Mouse (Mus musculus) liver, embryonic 12.5 days (tissue): ENCODE data around the gene Chit1. TPM values are rescaled to one million over a fixed set of nuclear protein-coding genes. Genes with fewer than 3 reads are reported as not detected.

Experiments
- ATAC-seq: fragments of 200-750 bp; cut with Nextera tagmentation; 2 replicates; pipeline ENCODE4 v1.8.0; 2017; ENCODE audit warnings: moderate number of reproducible peaks, mild to moderate bottlenecking, moderate library complexity
- H3K27ac ChIP-seq: fragments of 300-500 bp; sonication (generic); 2 replicates; pipeline ENCODE4 v1.5.1; 2016; ENCODE audit warnings: mild to moderate bottlenecking
- H3K27me3 ChIP-seq: fragments of 300-500 bp; sonication (generic); replicated peaks from 2 replicates; pipeline ENCODE4 v1.6.1; 2016; ENCODE audit warnings: mild to moderate bottlenecking, moderate library complexity
- H3K36me3 ChIP-seq: fragments of 300-500 bp; sonication (generic); 2 replicates; pipeline ENCODE4 v1.6.1; 2016; ENCODE audit warnings: mild to moderate bottlenecking, moderate library complexity
- H3K4me1 ChIP-seq: fragments of 300-500 bp; sonication (generic); 2 replicates; pipeline ENCODE4 v1.6.1; 2016
- H3K4me2 ChIP-seq: fragments of 300-500 bp; sonication (generic); 2 replicates; pipeline ENCODE4 v1.6.1; 2016; ENCODE audit warnings: mild to moderate bottlenecking, moderate library complexity
- H3K4me3 ChIP-seq: fragments of 300-500 bp; sonication (generic); 2 replicates; pipeline ENCODE4 v1.5.1; 2016; ENCODE audit warnings: mild to moderate bottlenecking, moderate library complexity
- H3K9ac ChIP-seq: fragments of 300-500 bp; sonication (generic); 2 replicates; pipeline ENCODE4 v1.6.1; 2016; ENCODE audit warnings: mild to moderate bottlenecking, moderate library complexity
- H3K9me3 ChIP-seq: fragments of 300-500 bp; sonication (generic); replicated peaks from 2 replicates; pipeline ENCODE4 v1.6.1; 2016; ENCODE audit warnings: mild to moderate bottlenecking, moderate library complexity
- WGBS: fragments of 180-500 bp; shearing (Covaris S2); methylation state at CpG from one replicate; pipeline ENCODE4 v1.1.7; 2016; ENCODE audit not compliant: insufficient replicate concordance; 5-methylcytosine and 5-hydroxymethylcytosine counted together
- polyA plus RNA-seq: library from polyadenylated mRNA; unstranded; fragments of >200 nt; fragmentation: Nextera tagmentation; extraction: Ambion mirVana; gene quantifications from 2 replicates; pipeline ENCODE4 v1.2.1, GENCODE M21; 2016

Chit1 gene
- polyA plus RNA-seq, 1 experiment from 2014 or later = 0.07 TPM

GRCm38 (mm10) chr1:134103861-134104260 lies 7.2 kb upstream of the Chit1 start:
- ATAC-seq = no peak

DNA sequence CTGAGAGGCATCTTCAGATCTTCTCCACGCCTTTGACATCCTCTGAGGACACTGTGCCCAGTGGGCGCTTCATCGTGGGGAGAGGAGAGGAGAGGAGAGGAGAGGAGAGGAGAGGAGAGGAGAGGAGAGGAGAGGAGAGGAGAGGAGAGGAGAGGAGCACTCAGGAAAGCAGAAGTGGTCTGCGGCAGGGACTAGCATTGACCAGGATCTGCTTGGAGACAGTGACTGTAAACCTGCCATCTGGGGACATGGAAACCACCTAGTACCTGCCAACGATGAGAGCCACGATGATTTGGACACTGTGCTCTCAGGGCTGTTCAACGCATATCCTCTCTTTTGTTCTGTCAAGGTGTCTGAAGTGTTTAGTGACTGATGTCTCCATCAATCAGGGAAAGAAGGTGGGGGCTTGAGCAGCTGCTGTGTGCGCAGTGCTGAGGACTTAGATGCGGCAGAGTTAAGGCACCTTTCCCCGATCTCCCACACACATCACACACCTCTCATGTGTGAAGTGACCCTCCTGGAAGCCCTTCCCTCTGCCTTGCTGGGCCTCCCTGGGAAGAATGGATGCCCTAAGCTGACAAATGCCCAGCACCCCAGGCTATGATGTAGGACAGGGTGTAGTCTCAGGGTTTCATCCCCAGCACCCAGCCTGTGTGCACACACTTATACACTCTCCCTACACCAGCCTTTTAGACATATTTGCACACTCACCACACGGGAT lies 5.8 kb upstream of the Chit1 start:
- Histone ChIP-seq H3K4me1 (peaks cover 16% of the 10 kb centered on the region), H3K36me3 (no peaks in the 10 kb centered on the region), H3K27ac (peak overlapping the region; percentile 22; the same call in 1 of the 2 replicates), H3K27me3 (peaks cover 41% of the 10 kb centered on the region), H3K4me2 (no peak overlapping the region), H3K9ac (peak overlapping the region; percentile 28; the same call in 1 of the 2 replicates), H3K9me3 (no peaks in the 10 kb centered on the region), H3K4me3 (no peak overlapping the region)
- no peak for ATAC-seq
- 57% methylated on average over 11 of the region's 11 CpGs for WGBS

More at GRCm38 (mm10) chr1:134103861-134104260, 7.2 kb upstream of the Chit1 start:
- H3K9ac ChIP-seq = no peak overlapping the region
- no peak overlapping the region for H3K4me3 ChIP-seq
- peaks cover 40% of the 10 kb centered on the region for H3K27me3 ChIP-seq
- H3K4me2 ChIP-seq = no peak overlapping the region
- H3K27ac ChIP-seq = no peak overlapping the region; the same call in 1 of the 2 replicates
- peaks cover 24% of the 10 kb centered on the region for H3K4me1 ChIP-seq
- no peaks in the 10 kb centered on the region for H3K9me3 ChIP-seq
- H3K36me3 ChIP-seq = no peaks in the 10 kb centered on the region
- 67% methylated on average over 5 of the region's 5 CpGs for WGBS

DNA sequence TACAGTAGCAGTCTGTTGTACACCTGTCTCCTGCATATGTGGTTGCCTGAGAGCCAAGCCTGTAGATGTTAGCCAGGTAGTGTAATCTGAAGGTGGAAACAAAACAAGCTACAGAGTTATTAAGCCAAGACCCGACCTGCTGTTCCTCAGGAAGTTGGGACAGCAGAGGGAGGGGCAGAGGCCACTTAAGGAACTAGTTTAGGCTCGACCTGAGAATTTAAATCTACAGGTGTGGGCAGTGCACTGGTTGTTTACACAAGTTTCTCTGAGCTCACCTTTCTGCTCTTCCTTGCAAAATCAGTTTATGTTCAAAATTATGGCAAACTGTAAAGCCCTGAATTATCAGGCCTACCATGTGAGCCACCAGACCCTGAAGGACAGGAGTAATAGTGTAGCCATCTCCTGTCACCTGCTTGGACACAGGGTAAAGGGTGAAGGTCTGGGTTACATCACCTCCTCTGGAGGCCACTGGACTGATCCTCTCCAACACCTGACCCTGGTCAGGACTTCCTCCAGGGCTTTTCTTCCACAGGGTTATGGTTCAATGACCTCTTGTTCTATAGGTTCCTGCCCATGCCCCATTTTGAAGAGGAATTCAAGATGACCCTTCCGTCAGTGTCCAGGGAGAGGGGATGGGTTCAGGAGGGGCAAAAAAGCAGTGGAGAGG lies 5.1 kb upstream of the Chit1 start:
- H3K36me3 ChIP-seq = no peaks in the 10 kb centered on the region
- WGBS = 36% methylated on average over 3 of the region's 3 CpGs
- no peak overlapping the region for H3K4me2 ChIP-seq
- no peak overlapping the region for H3K4me3 ChIP-seq
- peaks cover 16% of the 10 kb centered on the region for H3K4me1 ChIP-seq
- peak overlapping the region; percentile 22; the same call in 1 of the 2 replicates for H3K27ac ChIP-seq
- no peak overlapping the region for H3K9ac ChIP-seq
- no peak for ATAC-seq
- no peaks in the 10 kb centered on the region for H3K9me3 ChIP-seq
- peaks cover 41% of the 10 kb centered on the region for H3K27me3 ChIP-seq

DNA sequence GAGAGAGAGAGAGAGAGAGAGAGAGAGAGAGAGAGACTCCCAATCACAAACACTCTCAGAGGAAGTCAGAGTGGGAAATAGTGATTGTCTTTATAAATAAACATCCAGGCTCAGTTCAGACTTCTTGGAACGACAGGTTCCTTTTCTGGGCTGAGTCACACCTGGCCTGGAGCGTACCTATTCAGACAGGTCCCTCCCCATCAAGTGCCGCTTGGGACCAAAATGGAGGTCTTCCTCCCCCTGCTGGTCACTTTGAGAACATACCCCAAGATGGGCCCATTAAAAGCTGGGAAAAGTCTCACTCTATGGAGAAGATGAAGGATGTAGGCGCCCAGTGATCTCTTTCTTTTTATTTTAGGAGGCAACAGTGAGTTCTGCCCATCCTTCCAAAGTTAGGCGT lies 4.3 kb upstream of the Chit1 start:
- no peak overlapping the region for H3K4me3 ChIP-seq
- no peaks in the 10 kb centered on the region for H3K9me3 ChIP-seq
- no peak overlapping the region for H3K9ac ChIP-seq
- H3K4me1 ChIP-seq = peaks cover 22% of the 10 kb centered on the region
- no peak overlapping the region for H3K27ac ChIP-seq
- H3K4me2 ChIP-seq = no peak overlapping the region
- no peak for ATAC-seq
- H3K36me3 ChIP-seq = no peaks in the 10 kb centered on the region
- H3K27me3 ChIP-seq = peaks cover 41% of the 10 kb centered on the region
- WGBS = 4% methylated on average over 5 of the region's 5 CpGs

DNA sequence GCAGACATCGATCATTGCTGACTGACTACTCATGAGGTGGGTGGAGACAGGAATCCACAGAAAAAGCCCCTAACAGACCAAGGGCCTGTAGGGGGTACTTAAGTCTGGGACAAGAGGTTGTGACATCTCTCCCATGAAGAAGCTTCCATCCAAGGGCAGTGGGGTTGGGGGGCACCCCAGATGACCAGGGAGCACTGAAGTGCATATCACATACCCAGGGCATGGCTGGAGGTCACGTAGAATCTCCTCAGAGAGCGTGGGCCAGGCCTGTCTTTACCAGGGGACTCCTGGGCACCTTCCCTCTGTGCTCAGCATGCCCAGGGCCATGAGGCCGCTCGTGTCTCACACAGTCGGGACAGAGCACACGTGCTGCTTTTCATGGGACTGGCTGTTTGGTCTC lies 3.3 kb upstream of the Chit1 start:
- no peak overlapping the region for H3K4me2 ChIP-seq
- H3K4me3 ChIP-seq = no peak overlapping the region
- ATAC-seq = no peak
- H3K27ac ChIP-seq = no peak overlapping the region
- 79% methylated on average over 7 of the region's 7 CpGs for WGBS
- peaks cover 22% of the 10 kb centered on the region for H3K4me1 ChIP-seq
- peaks cover 41% of the 10 kb centered on the region for H3K27me3 ChIP-seq
- no peaks in the 10 kb centered on the region for H3K9me3 ChIP-seq
- H3K36me3 ChIP-seq = no peaks in the 10 kb centered on the region
- no peak overlapping the region for H3K9ac ChIP-seq

DNA sequence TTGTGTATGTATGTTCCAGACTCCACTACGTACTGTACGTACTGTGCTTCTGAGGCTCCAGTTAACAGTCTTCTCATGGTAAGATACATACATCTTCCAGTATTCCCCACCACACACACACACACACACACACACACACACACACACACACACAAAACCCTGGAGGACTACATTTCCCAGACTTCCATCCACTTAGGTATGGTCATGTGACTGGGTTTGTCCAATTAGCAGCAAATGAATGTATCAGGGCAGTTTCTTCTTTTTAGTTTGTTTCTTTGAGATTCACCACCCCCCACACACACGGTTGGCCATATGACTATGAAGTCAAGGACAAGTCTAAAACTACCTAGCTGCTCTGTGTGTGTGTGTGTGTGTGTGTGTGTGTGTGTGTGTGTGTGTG lies 1.0 kb upstream of the Chit1 start:
- Histone ChIP-seq H3K36me3 (no peaks in the 10 kb centered on the region), H3K4me3 (peak overlapping the region; percentile 14; the same call in 1 of the 2 replicates), H3K4me1 (peaks cover 22% of the 10 kb centered on the region), H3K9ac (peak overlapping the region; percentile 54; the same call in 1 of the 2 replicates), H3K27ac (peak overlapping the region; percentile 90), H3K4me2 (peak overlapping the region; percentile 60), H3K9me3 (no peaks in the 10 kb centered on the region), H3K27me3 (peaks cover 47% of the 10 kb centered on the region)
- ATAC-seq = peak; percentile 61
- WGBS = 78% methylated on average over 3 of the region's 3 CpGs

GRCm38 (mm10) chr1:134110449-134110848 lies 593 bp upstream of the Chit1 start:
- 46% methylated on average over 5 of the region's 5 CpGs for WGBS
- Histone ChIP-seq H3K9me3 (no peaks in the 10 kb centered on the region), H3K27me3 (peaks cover 47% of the 10 kb centered on the region), H3K9ac (peak overlapping the region; percentile 54), H3K4me1 (peaks cover 22% of the 10 kb centered on the region), H3K4me2 (peak overlapping the region; percentile 60), H3K4me3 (peak overlapping the region; percentile 14; the same call in 1 of the 2 replicates), H3K36me3 (no peaks in the 10 kb centered on the region), H3K27ac (peak overlapping the region; percentile 90)
- peak; percentile 96 for ATAC-seq

- Histone ChIP-seq H3K4me2 (no peak overlapping the region), H3K9me3 (no peaks in the 10 kb centered on the region), H3K27me3 (peaks cover 37% of the 10 kb centered on the region), H3K4me1 (peaks cover 14% of the 10 kb centered on the region), H3K9ac (no peak overlapping the region), H3K36me3 (no peaks in the 10 kb centered on the region), H3K27ac (no peak overlapping the region), H3K4me3 (no peak overlapping the region)
- WGBS = 70% methylated on average over 5 of the region's 5 CpGs
- ATAC-seq = no peak
Observed at GRCm38 (mm10) chr1:134113560-134113959, 2.5 kb downstream of the Chit1 start.

DNA sequence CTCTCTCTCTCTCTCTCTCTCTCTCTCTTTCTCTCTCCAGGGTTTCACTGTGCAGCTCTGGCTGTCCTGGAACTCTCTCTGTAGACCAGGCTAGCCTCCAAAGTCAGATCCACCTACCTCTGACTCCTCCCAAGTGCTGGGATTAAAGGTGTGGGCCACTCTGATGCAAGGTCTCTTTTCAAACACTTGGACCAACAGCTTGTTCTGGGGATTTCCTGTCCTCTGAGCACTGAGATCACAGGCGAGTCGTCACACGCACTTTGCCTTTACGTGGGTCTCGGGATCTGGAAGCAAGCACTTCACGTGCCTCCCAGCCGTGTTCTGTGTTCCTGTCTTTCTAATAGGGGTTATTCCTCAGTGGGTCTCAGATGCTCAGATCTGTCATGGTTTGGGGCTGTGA lies 3.0 kb downstream of the Chit1 start:
- no peak for ATAC-seq
- Histone ChIP-seq H3K27ac (no peak overlapping the region), H3K36me3 (no peaks in the 10 kb centered on the region), H3K27me3 (peaks cover 32% of the 10 kb centered on the region), H3K9ac (no peak overlapping the region), H3K9me3 (no peaks in the 10 kb centered on the region), H3K4me1 (peaks cover 14% of the 10 kb centered on the region), H3K4me3 (no peak overlapping the region), H3K4me2 (no peak overlapping the region)
- 66% methylated on average over 7 of the region's 7 CpGs for WGBS

DNA sequence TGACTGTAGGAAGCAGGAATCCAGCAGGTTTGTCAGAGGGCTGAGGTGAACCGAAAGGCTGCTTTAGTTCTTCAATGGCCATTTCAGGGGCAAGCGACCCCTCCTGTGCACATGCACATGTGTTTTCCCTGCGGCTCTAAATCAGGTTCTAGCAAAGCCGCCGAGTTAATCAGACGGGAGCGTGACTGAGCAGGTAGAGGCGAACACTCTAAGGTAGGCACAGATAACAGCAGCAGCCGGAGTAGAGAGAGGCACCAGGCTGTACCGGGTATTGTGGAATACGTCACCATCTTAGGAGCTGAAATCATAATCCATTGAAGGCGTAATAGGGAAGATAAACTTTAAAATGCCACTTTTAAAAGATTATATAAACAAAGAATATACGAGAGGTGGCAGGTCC lies 3.7 kb downstream of the Chit1 start:
- ATAC-seq = no peak
- peaks cover 14% of the 10 kb centered on the region for H3K4me1 ChIP-seq
- no peak overlapping the region for H3K9ac ChIP-seq
- peaks cover 37% of the 10 kb centered on the region for H3K27me3 ChIP-seq
- H3K36me3 ChIP-seq = no peaks in the 10 kb centered on the region
- H3K4me3 ChIP-seq = no peak overlapping the region
- H3K4me2 ChIP-seq = no peak overlapping the region
- H3K9me3 ChIP-seq = peaks cover 6% of the 10 kb centered on the region
- WGBS = 69% methylated on average over 13 of the region's 13 CpGs
- no peak overlapping the region for H3K27ac ChIP-seq

DNA sequence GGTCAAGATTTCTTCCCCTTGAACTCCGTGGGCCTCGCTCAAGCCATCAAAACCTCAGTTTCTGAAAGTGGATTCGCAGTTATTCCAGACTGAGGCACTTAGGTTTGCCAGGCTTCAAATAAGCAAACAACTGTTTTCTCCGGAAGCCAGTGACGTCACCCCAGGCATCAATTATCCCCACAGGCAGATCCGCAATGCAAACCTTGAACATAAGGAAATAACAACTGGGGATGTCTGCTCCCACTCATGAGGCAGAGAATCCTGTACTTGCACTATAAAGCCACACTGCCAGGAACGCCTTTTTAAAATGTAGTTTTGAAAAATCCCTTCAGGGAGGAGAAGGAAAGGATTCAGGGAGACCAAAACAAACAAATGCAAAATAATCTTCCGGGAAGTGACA lies 4.4 kb downstream of the Chit1 start:
- Histone ChIP-seq H3K27ac (no peak overlapping the region), H3K4me2 (no peak overlapping the region), H3K9ac (no peak overlapping the region), H3K4me1 (peaks cover 11% of the 10 kb centered on the region), H3K36me3 (no peaks in the 10 kb centered on the region), H3K27me3 (peaks cover 37% of the 10 kb centered on the region), H3K4me3 (no peak overlapping the region), H3K9me3 (peaks cover 7% of the 10 kb centered on the region)
- WGBS = 51% methylated on average over 8 of the region's 8 CpGs
- ATAC-seq = no peak

DNA sequence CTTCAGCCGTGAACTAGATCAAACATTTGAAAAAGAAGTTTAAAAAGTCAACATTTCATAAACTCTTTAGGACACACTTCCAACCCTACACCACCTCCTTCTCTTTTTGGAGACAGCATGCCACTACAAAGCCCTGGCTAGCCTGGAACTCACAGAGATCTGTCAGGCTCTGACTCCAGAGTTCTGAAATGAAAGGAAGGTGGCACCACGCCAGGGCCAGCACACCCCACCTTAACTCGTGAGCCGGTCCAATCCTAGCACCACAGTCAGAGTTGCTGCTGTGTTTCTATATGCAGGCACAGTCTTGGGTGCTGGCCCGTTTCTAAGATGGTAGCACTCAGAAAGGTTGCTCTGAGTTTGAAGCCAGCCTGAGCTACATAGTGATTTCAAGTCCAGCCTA lies 6.1 kb downstream of the Chit1 start:
- Histone ChIP-seq H3K36me3 (no peaks in the 10 kb centered on the region), H3K27ac (no peak overlapping the region), H3K9ac (no peak overlapping the region), H3K9me3 (peaks cover 7% of the 10 kb centered on the region), H3K27me3 (peaks cover 46% of the 10 kb centered on the region), H3K4me3 (no peak overlapping the region), H3K4me1 (no peaks in the 10 kb centered on the region), H3K4me2 (no peak overlapping the region)
- no peak for ATAC-seq
- WGBS = 68% methylated on average over 5 of the region's 5 CpGs
